Mouse (Mus musculus) midbrain, embryonic 11.5 days (tissue): ENCODE data around the gene Cep104. TPM values are rescaled to one million over a fixed set of nuclear protein-coding genes. Genes with fewer than 3 reads are reported as not detected.

Experiments used
- ATAC-seq: fragments of 200-750 bp; cut with Nextera tagmentation; 2 replicates; pipeline ENCODE4 v1.8.0; 2017; ENCODE audit warnings: moderate TSS enrichment, moderate library complexity; ENCODE audit not compliant: low FRiP score
- DNase-seq: peaks from one replicate; pipeline ENCODE4 v3.0.0; 2015; ENCODE audit warnings: low spot score; ENCODE audit errors: missing footprints
- H3K27ac ChIP-seq: fragments of 300-500 bp; sonication (generic); 2 replicates; pipeline ENCODE4 v1.5.1; 2014; ENCODE audit warnings: low read depth, low read length
- H3K27me3 ChIP-seq: fragments of 300-500 bp; sonication (generic); 2 replicates; pipeline ENCODE4 v1.6.1; 2014; ENCODE audit warnings: mild to moderate bottlenecking, low read length, moderate library complexity, mixed read lengths; ENCODE audit not compliant: control insufficient read depth, insufficient read depth
- H3K36me3 ChIP-seq: fragments of 300-500 bp; sonication (generic); 2 replicates; pipeline ENCODE4 v1.6.1; 2014; ENCODE audit warnings: mild to moderate bottlenecking, low read length, moderate library complexity, mixed read lengths; ENCODE audit not compliant: control insufficient read depth, insufficient read depth
- H3K4me1 ChIP-seq: fragments of 300-500 bp; sonication (generic); 2 replicates; pipeline ENCODE4 v1.6.1; 2014; ENCODE audit warnings: low read length; ENCODE audit not compliant: control insufficient read depth, insufficient read depth
- H3K4me2 ChIP-seq: fragments of 300-500 bp; sonication (generic); 2 replicates; pipeline ENCODE4 v1.6.1; 2014; ENCODE audit warnings: mild to moderate bottlenecking, moderate library complexity
- H3K4me3 ChIP-seq: fragments of 300-500 bp; sonication (generic); 2 replicates; pipeline ENCODE4 v1.5.1; 2014; ENCODE audit warnings: low read depth, low read length
- H3K9ac ChIP-seq: fragments of 300-500 bp; sonication (generic); 2 replicates; pipeline ENCODE4 v1.6.1; 2014; ENCODE audit warnings: low read length
- H3K9me3 ChIP-seq: fragments of 300-500 bp; sonication (generic); 2 replicates; pipeline ENCODE4 v1.6.1; 2016; ENCODE audit warnings: low read length; ENCODE audit not compliant: control insufficient read depth
- WGBS: fragments of 180-500 bp; shearing (Covaris S2); extraction: QIAGEN DNeasy Blood & Tissue Kit; methylation state at CpG from one replicate; pipeline ENCODE4 v1.1.7; 2014; 5-methylcytosine and 5-hydroxymethylcytosine counted together
- polyA plus RNA-seq: library from polyadenylated mRNA; unstranded; fragments of >200 nt; fragmentation: Nextera tagmentation; extraction: Ambion mirVana; gene quantifications from 2 replicates; pipeline ENCODE4 v1.2.1, GENCODE M21; 2014

Gene Cep104
- polyA plus RNA-seq, 1 experiment from 2014 or later = 19.0 TPM

GRCm38 (mm10) chr4:153951692-153952091 lies 23.3 kb upstream of the Cep104 start:
- H3K27ac ChIP-seq = no peak overlapping the region
- 46% methylated on average over 5 of the region's 5 CpGs for WGBS
- no peaks in the 10 kb centered on the region for H3K9me3 ChIP-seq
- no peak overlapping the region for H3K4me3 ChIP-seq
- H3K27me3 ChIP-seq = no peaks in the 10 kb centered on the region
- H3K36me3 ChIP-seq = no peaks in the 10 kb centered on the region
- peak; percentile 49 for ATAC-seq
- peak; percentile 53 for DNase-seq
- H3K4me2 ChIP-seq = no peak overlapping the region
- H3K9ac ChIP-seq = no peak overlapping the region
- H3K4me1 ChIP-seq = no peaks in the 10 kb centered on the region; the same call in 1 of the 2 replicates

GRCm38 (mm10) chr4:153955651-153956050 lies 19.3 kb upstream of the Cep104 start:
- 92% methylated on average over 8 of the region's 8 CpGs for WGBS
- H3K27me3 ChIP-seq = no peaks in the 10 kb centered on the region
- no peak overlapping the region for H3K27ac ChIP-seq
- peaks cover 4% of the 10 kb centered on the region; the same call in 1 of the 2 replicates for H3K36me3 ChIP-seq
- H3K4me2 ChIP-seq = no peak overlapping the region
- ATAC-seq (no peak), DNase-seq (peak; percentile 37)
- no peaks in the 10 kb centered on the region for H3K9me3 ChIP-seq
- H3K9ac ChIP-seq = no peak overlapping the region
- peaks cover 9% of the 10 kb centered on the region for H3K4me1 ChIP-seq
- no peak overlapping the region for H3K4me3 ChIP-seq

- ATAC-seq (peak; percentile 95), DNase-seq (peak; percentile 100)
- 2% methylated on average over 65 of the region's 67 CpGs for WGBS
- no peaks in the 10 kb centered on the region for H3K9me3 ChIP-seq
- H3K27ac ChIP-seq = peak within 1 kb of the TSS; percentile 74
- H3K4me1 ChIP-seq = peaks cover 9% of the 10 kb centered on the region
- H3K36me3 ChIP-seq = peaks cover 8% of the 10 kb centered on the region
- peak within 1 kb of the TSS; percentile 84 for H3K4me3 ChIP-seq
- no peaks in the 10 kb centered on the region for H3K27me3 ChIP-seq
- H3K4me2 ChIP-seq = peak within 1 kb of the TSS; percentile 79
- H3K9ac ChIP-seq = peak within 1 kb of the TSS; percentile 95
Observed at GRCm38 (mm10) chr4:153956569-153957405, 18.2 kb upstream of the Cep104 start, which contains the start of gene A430005L14Rik. A430005L14Rik (plus strand) TSS chr4:153957237.

GRCm38 (mm10) chr4:153957444-153958250 lies 17.3 kb upstream of the Cep104 start:
- Histone ChIP-seq H3K27me3 (no peaks in the 10 kb centered on the region), H3K4me3 (peak overlapping the region; percentile 84), H3K27ac (peak overlapping the region; percentile 65), H3K4me2 (peak overlapping the region; percentile 79), H3K36me3 (peaks cover 13% of the 10 kb centered on the region), H3K9ac (peak overlapping the region; percentile 95), H3K9me3 (no peaks in the 10 kb centered on the region), H3K4me1 (peaks cover 9% of the 10 kb centered on the region)
- WGBS = under 1% methylated on average over 37 of the region's 37 CpGs
- DNase-seq (peak; percentile 96), ATAC-seq (peak; percentile 77)

- H3K4me2 ChIP-seq = no peak overlapping the region
- ATAC-seq (no peak), DNase-seq (peak; percentile 47)
- H3K27ac ChIP-seq = no peak overlapping the region
- H3K27me3 ChIP-seq = no peaks in the 10 kb centered on the region
- H3K9me3 ChIP-seq = no peaks in the 10 kb centered on the region
- 86% methylated on average over 7 of the region's 7 CpGs for WGBS
- peaks cover 9% of the 10 kb centered on the region for H3K4me1 ChIP-seq
- peaks cover 13% of the 10 kb centered on the region for H3K36me3 ChIP-seq
- no peak overlapping the region for H3K4me3 ChIP-seq
- H3K9ac ChIP-seq = no peak overlapping the region
Observed at GRCm38 (mm10) chr4:153962631-153963030, 12.4 kb upstream of the Cep104 start.

- Histone ChIP-seq H3K4me2 (no peak overlapping the region), H3K4me3 (no peak overlapping the region), H3K9ac (no peak overlapping the region), H3K27me3 (no peaks in the 10 kb centered on the region), H3K36me3 (peaks cover 7% of the 10 kb centered on the region), H3K9me3 (no peaks in the 10 kb centered on the region), H3K4me1 (no peaks in the 10 kb centered on the region), H3K27ac (no peak overlapping the region)
- WGBS = 88% methylated on average over 5 of the region's 5 CpGs
- ATAC-seq = no peak
- peak; percentile 31 for DNase-seq
Observed at GRCm38 (mm10) chr4:153966651-153967050, 8.3 kb upstream of the Cep104 start.

GRCm38 (mm10) chr4:153967556-153967955 lies 7.4 kb upstream of the Cep104 start:
- Histone ChIP-seq H3K27ac (no peak overlapping the region), H3K4me3 (no peak overlapping the region), H3K4me2 (no peak overlapping the region), H3K9me3 (no peaks in the 10 kb centered on the region), H3K36me3 (no peaks in the 10 kb centered on the region; the same call in 1 of the 2 replicates), H3K27me3 (no peaks in the 10 kb centered on the region), H3K4me1 (no peaks in the 10 kb centered on the region), H3K9ac (no peak overlapping the region)
- ATAC-seq (no peak), DNase-seq (peak; percentile 44)
- WGBS = 87% methylated on average over 2 of the region's 2 CpGs

GRCm38 (mm10) chr4:153968063-153968462 lies 6.9 kb upstream of the Cep104 start:
- Histone ChIP-seq H3K4me2 (no peak overlapping the region), H3K27ac (no peak overlapping the region), H3K9me3 (no peaks in the 10 kb centered on the region), H3K27me3 (no peaks in the 10 kb centered on the region), H3K9ac (no peak overlapping the region), H3K4me3 (no peak overlapping the region), H3K4me1 (no peaks in the 10 kb centered on the region), H3K36me3 (no peaks in the 10 kb centered on the region)
- ATAC-seq (no peak), DNase-seq (peak; percentile 1)
- WGBS = 83% methylated on average over 2 of the region's 2 CpGs

- no peaks in the 10 kb centered on the region for H3K9me3 ChIP-seq
- DNase-seq (no peak), ATAC-seq (peak; percentile 84)
- no peaks in the 10 kb centered on the region; the same call in 1 of the 2 replicates for H3K36me3 ChIP-seq
- under 1% methylated on average over 26 of the region's 33 CpGs for WGBS
- no peaks in the 10 kb centered on the region for H3K27me3 ChIP-seq
- H3K4me3 ChIP-seq = peak overlapping the region; percentile 84
- H3K9ac ChIP-seq = peak overlapping the region; percentile 89
- peaks cover 11% of the 10 kb centered on the region for H3K4me1 ChIP-seq
- H3K4me2 ChIP-seq = peak overlapping the region; percentile 97
- peak overlapping the region; percentile 53; the same call in 1 of the 2 replicates for H3K27ac ChIP-seq
Observed at GRCm38 (mm10) chr4:153975292-153975662, 283 bp downstream of the Cep104 start.
